8 mouse cellular contexts compared by ENCODE assay signal in genomic region chrX:70385962-70386351, GRCm38 (mm10). TPM values are rescaled to one million over a fixed set of nuclear protein-coding genes. Genes with fewer than 3 reads are reported as not detected.
DNase-seq lines count a peak whose midpoint lies in the region; ATAC-seq and TF ChIP-seq lines count a peak whose summit lies in the region.

No protein-coding gene starts in this region.

- TF ChIP-seq EP300 in ES-Bruce4 (IDR thresholded peaks at IDR 0.05; ENCODE audit: insufficient read depth, low read depth, low read length) = no peak

- H3K9ac ChIP-seq in heart, embryonic 15.5 days = peak overlapping the region; percentile 54
- H3K9ac ChIP-seq in ES-Bruce4 (ENCODE audit: low read depth, poor library complexity, severe bottlenecking) = peak overlapping the region; percentile 70
- peak overlapping the region; percentile 71 for H3K9ac ChIP-seq in embryonic facial prominence, embryonic 14.5 days (ENCODE audit: low read depth, low read length)
- H3K9ac ChIP-seq in intestine, embryonic 14.5 days (ENCODE audit: low read length) = peak overlapping the region; percentile 51
- peak overlapping the region; percentile 73 for H3K9ac ChIP-seq in midbrain, embryonic 11.5 days (ENCODE audit: low read length)

- no peaks in the 10 kb centered on the region for H3K27me3 ChIP-seq in heart, embryonic 15.5 days
- no peaks in the 10 kb centered on the region for H3K27me3 ChIP-seq in ES-Bruce4 (ENCODE audit: control insufficient read depth, insufficient read depth, low read length, poor library complexity, severe bottlenecking)
- H3K27me3 ChIP-seq in embryonic facial prominence, embryonic 14.5 days (replicated peaks; ENCODE audit: control insufficient read depth, insufficient read depth, low read length) = no peaks in the 10 kb centered on the region
- no peaks in the 10 kb centered on the region for H3K27me3 ChIP-seq in intestine, embryonic 14.5 days (replicated peaks; ENCODE audit: control insufficient read depth, insufficient read depth, low read length)
- H3K27me3 ChIP-seq in midbrain, embryonic 11.5 days (ENCODE audit: control insufficient read depth, insufficient read depth, low read length) = no peaks in the 10 kb centered on the region

- H3K36me3 ChIP-seq in heart, embryonic 15.5 days = no peaks in the 10 kb centered on the region
- H3K36me3 ChIP-seq in ES-Bruce4 (ENCODE audit: control insufficient read depth, insufficient read depth, low read length, poor library complexity, severe bottlenecking) = peaks cover 6% of the 10 kb centered on the region; the same call in 1 of the 2 replicates
- H3K36me3 ChIP-seq in embryonic facial prominence, embryonic 14.5 days (ENCODE audit: control insufficient read depth, insufficient read depth, low read length) = no peaks in the 10 kb centered on the region
- H3K36me3 ChIP-seq in intestine, embryonic 14.5 days (ENCODE audit: control insufficient read depth, insufficient read depth, low read length) = peaks cover 6% of the 10 kb centered on the region; the same call in 1 of the 2 replicates
- H3K36me3 ChIP-seq in midbrain, embryonic 11.5 days (ENCODE audit: control insufficient read depth, insufficient read depth, low read length) = no peaks in the 10 kb centered on the region

- no peak for TF ChIP-seq CTCF in ES-Bruce4 (IDR thresholded peaks at IDR 0.05; ENCODE audit: low read depth, low read length)

- peak; percentile 19; the same call in 1 of the 2 replicates for ATAC-seq in heart, embryonic 15.5 days (replicated peaks; ENCODE audit: insufficient number of reproducible peaks, insufficient read depth, low FRiP score, low read depth)
- ATAC-seq in embryonic facial prominence, embryonic 14.5 days (ENCODE audit: low read depth) = peak; percentile 65
- peak; percentile 33; the same call in 1 of the 2 replicates for ATAC-seq in intestine, embryonic 14.5 days (replicated peaks; ENCODE audit: low FRiP score, low TSS enrichment, low read depth)
- ATAC-seq in midbrain, embryonic 11.5 days (ENCODE audit: low FRiP score) = peak; percentile 56

- peak overlapping the region; percentile 62 for H3K4me3 ChIP-seq in heart, embryonic 15.5 days
- peak overlapping the region; percentile 96 for H3K4me3 ChIP-seq in ES-Bruce4 (ENCODE audit: low read depth, low read length)
- H3K4me3 ChIP-seq in embryonic facial prominence, embryonic 14.5 days (ENCODE audit: low read depth, low read length) = peak overlapping the region; percentile 56
- peak overlapping the region; percentile 56 for H3K4me3 ChIP-seq in intestine, embryonic 14.5 days (ENCODE audit: low read depth, low read length)
- H3K4me3 ChIP-seq in midbrain, embryonic 11.5 days (ENCODE audit: low read depth, low read length) = peak overlapping the region; percentile 49

- 9% methylated on average over 11 of the region's 11 CpGs for WGBS in heart, embryonic 15.5 days
- WGBS in embryonic facial prominence, embryonic 14.5 days = 14% methylated on average over 8 of the region's 11 CpGs
- WGBS in intestine, embryonic 14.5 days = 16% methylated on average over 11 of the region's 11 CpGs
- 16% methylated on average over 11 of the region's 11 CpGs for WGBS in midbrain, embryonic 11.5 days

- no peaks in the 10 kb centered on the region for H3K9me3 ChIP-seq in heart, embryonic 15.5 days (replicated peaks)
- no peaks in the 10 kb centered on the region for H3K9me3 ChIP-seq in ES-Bruce4 (replicated peaks; ENCODE audit: control insufficient read depth, insufficient read depth, low read length, poor library complexity, severe bottlenecking)
- no peaks in the 10 kb centered on the region for H3K9me3 ChIP-seq in embryonic facial prominence, embryonic 14.5 days (ENCODE audit: control insufficient read depth, low read length)
- no peaks in the 10 kb centered on the region for H3K9me3 ChIP-seq in intestine, embryonic 14.5 days (ENCODE audit: control insufficient read depth, low read length)
- H3K9me3 ChIP-seq in midbrain, embryonic 11.5 days (ENCODE audit: control insufficient read depth, low read length) = no peaks in the 10 kb centered on the region

- H3K4me1 ChIP-seq in heart, embryonic 15.5 days (replicated peaks) = peaks cover 7% of the 10 kb centered on the region; the same call in 1 of the 2 replicates
- no peaks in the 10 kb centered on the region for H3K4me1 ChIP-seq in ES-Bruce4 (ENCODE audit: control insufficient read depth, insufficient read depth, low read length)
- H3K4me1 ChIP-seq in embryonic facial prominence, embryonic 14.5 days (ENCODE audit: control insufficient read depth, insufficient read depth, low read length) = no peaks in the 10 kb centered on the region
- no peaks in the 10 kb centered on the region for H3K4me1 ChIP-seq in intestine, embryonic 14.5 days (replicated peaks; ENCODE audit: control insufficient read depth, insufficient read depth, low read length)
- H3K4me1 ChIP-seq in midbrain, embryonic 11.5 days (ENCODE audit: control insufficient read depth, insufficient read depth, low read length) = peaks cover 2% of the 10 kb centered on the region; the same call in 1 of the 2 replicates

- peak overlapping the region; percentile 60 for H3K4me2 ChIP-seq in heart, embryonic 15.5 days
- H3K4me2 ChIP-seq in embryonic facial prominence, embryonic 14.5 days (ENCODE audit: low read depth, low read length) = peak overlapping the region; percentile 56
- peak overlapping the region; percentile 50 for H3K4me2 ChIP-seq in intestine, embryonic 14.5 days (ENCODE audit: low read length)
- H3K4me2 ChIP-seq in midbrain, embryonic 11.5 days = peak overlapping the region; percentile 46

- intact Hi-C loops in heart, postnatal 25 days (cut with DNase I) = loop anchor here (10.0 kb wide), 1 partner anchor 89 kb away; the partner anchor contains the start of gene Tmem185a

- DNase-seq in heart, postnatal 25 days (ENCODE audit: low spot score) = no peak
- DNase-seq in embryonic facial prominence, embryonic 14.5 days (ENCODE audit: low spot score) = peak; percentile 11
- DNase-seq in intestine, embryonic 14.5 days (ENCODE audit: low spot score) = peak; percentile 63
- no peak for DNase-seq in midbrain, embryonic 11.5 days (ENCODE audit: low spot score, missing footprints)
- DNase-seq in layer of hippocampus, adult 9-10 months (ENCODE audit: low spot score) = no peak
- DNase-seq in layer of hippocampus, postnatal 25 days (ENCODE audit: extremely low spot score in 1 of 2, low spot score in 1 of 2) = no peak

- peak overlapping the region; percentile 82 for H3K27ac ChIP-seq in heart, embryonic 15.5 days
- 0 out of 2 replicates have a peak overlapping the region, but pooled peaks have one; percentile 19 for H3K27ac ChIP-seq in ES-Bruce4 (ENCODE audit: insufficient read depth, low read length)
- peak overlapping the region; percentile 82 for H3K27ac ChIP-seq in embryonic facial prominence, embryonic 14.5 days (replicated peaks; ENCODE audit: low read depth, low read length)
- peak overlapping the region; percentile 74 for H3K27ac ChIP-seq in intestine, embryonic 14.5 days (ENCODE audit: low read depth)
- no peak overlapping the region for H3K27ac ChIP-seq in midbrain, embryonic 11.5 days (ENCODE audit: low read depth, low read length)

- no peak for TF ChIP-seq POLR2A in ES-Bruce4 (IDR thresholded peaks at IDR 0.05; ENCODE audit: insufficient read depth, low read length)

RNA-seq across cellular contexts. Expression of gene 1110012L19Rik, which starts 0.3 kb away (rescaled TPM):
- polyA plus RNA-seq in heart, embryonic 15.5 days (2015; fragmentation: Nextera tagmentation; extraction: Ambion mirVana) = 25.9 and 27.3 TPM in 2 replicates
- 10 to 100 TPM; 14.3 to 15.6 TPM for total RNA-seq in heart, postnatal 25 days (2021)
- 46.8 and 50.1 TPM in 2 replicates for polyA plus RNA-seq in ES-Bruce4 (2011; ENCODE audit: insufficient read depth, insufficient read length, low read depth, missing spikeins)
- 25.6 and 29.0 TPM in 2 replicates for polyA plus RNA-seq in embryonic facial prominence, embryonic 14.5 days (2014; fragmentation: Nextera tagmentation; extraction: Ambion mirVana)
- 31.9 and 34.4 TPM in 2 replicates for polyA plus RNA-seq in intestine, embryonic 14.5 days (2014; fragmentation: Nextera tagmentation; extraction: Ambion mirVana)
- polyA plus RNA-seq in midbrain, embryonic 11.5 days (2014; fragmentation: Nextera tagmentation; extraction: Ambion mirVana) = 32.4 and 32.8 TPM in 2 replicates
- total RNA-seq in layer of hippocampus, postnatal 25 days (2021) = 10 to 100 TPM; 13.8 to 17.2 TPM

RNA-seq across cellular contexts. Expression of gene Ids, which starts 21.1 kb away (rescaled TPM):
- polyA plus RNA-seq in heart, embryonic 15.5 days (2015; fragmentation: Nextera tagmentation; extraction: Ambion mirVana) = 1.5 and 1.6 TPM in 2 replicates
- total RNA-seq in heart, postnatal 25 days (2021) = 10 to 100 TPM; 16.2 to 20.4 TPM
- 18.3 and 19.0 TPM in 2 replicates for polyA plus RNA-seq in ES-Bruce4 (2011; ENCODE audit: insufficient read depth, insufficient read length, low read depth, missing spikeins)
- 4.9 and 5.8 TPM in 2 replicates for polyA plus RNA-seq in embryonic facial prominence, embryonic 14.5 days (2014; fragmentation: Nextera tagmentation; extraction: Ambion mirVana)
- polyA plus RNA-seq in intestine, embryonic 14.5 days (2014; fragmentation: Nextera tagmentation; extraction: Ambion mirVana) = 2.6 and 3.4 TPM in 2 replicates
- polyA plus RNA-seq in midbrain, embryonic 11.5 days (2014; fragmentation: Nextera tagmentation; extraction: Ambion mirVana) = 3.0 and 3.8 TPM in 2 replicates
- total RNA-seq in layer of hippocampus, postnatal 25 days (2021) = 100 to 1,000 TPM; 285 to 292 TPM

Comparison
In these comparisons a context has a peak if more than half of its experiments do, and no peak if none do; other contexts are left out.
1. DNase-seq: peak in embryonic facial prominence, embryonic 14.5 days (single experiment) and intestine, embryonic 14.5 days (single experiment); none in heart, postnatal 25 days (single experiment), midbrain, embryonic 11.5 days (single experiment), layer of hippocampus, adult 9-10 months (single experiment) and layer of hippocampus, postnatal 25 days (0 of 2).
2. Peak in every context shown above with its lines, with median percentiles within 50 percentile points of each other: ATAC-seq, H3K4me2 ChIP-seq, H3K4me3 ChIP-seq and H3K9ac ChIP-seq.